ENCODE assay signal across 8 mouse cellular contexts in genomic region chr9:107340911-107341645, GRCm38 (mm10). TPM values are rescaled to one million over a fixed set of nuclear protein-coding genes. Genes with fewer than 3 reads are reported as not detected.
A peak's percentile ranks its signal among the peaks of the same experiment; 100 is the strongest.
DNase-seq lines count a peak whose midpoint lies in the region; ATAC-seq and TF ChIP-seq lines count a peak whose summit lies in the region.

No protein-coding gene starts in this region.

- H3K4me2 ChIP-seq in kidney, postnatal 0 days (ENCODE audit: low read length): peak overlapping the region; percentile 74
- peak overlapping the region; percentile 67 for H3K4me2 ChIP-seq in embryonic facial prominence, embryonic 12.5 days (replicated peaks)
- peak overlapping the region; percentile 80 for H3K4me2 ChIP-seq in neural tube, embryonic 12.5 days (replicated peaks)

- no peak overlapping the region for H3K27ac ChIP-seq in kidney, postnatal 0 days
- no peak overlapping the region for H3K27ac ChIP-seq in embryonic facial prominence, embryonic 12.5 days
- H3K27ac ChIP-seq in neural tube, embryonic 12.5 days: no peak overlapping the region

- 47% methylated on average over 12 of the region's 12 CpGs for WGBS in kidney, postnatal 0 days
- 52% methylated on average over 12 of the region's 12 CpGs for WGBS in embryonic facial prominence, embryonic 12.5 days
- WGBS in neural tube, embryonic 12.5 days: 52% methylated on average over 12 of the region's 12 CpGs

- TF ChIP-seq CTCF in kidney, postnatal 0 days (IDR thresholded peaks at IDR 0.05; ENCODE audit: low read depth): no peak

- no peaks in the 10 kb centered on the region for H3K9me3 ChIP-seq in kidney, postnatal 0 days (replicated peaks; ENCODE audit: low read length)
- no peaks in the 10 kb centered on the region for H3K9me3 ChIP-seq in embryonic facial prominence, embryonic 12.5 days
- H3K9me3 ChIP-seq in neural tube, embryonic 12.5 days: no peaks in the 10 kb centered on the region

- no peaks in the 10 kb centered on the region for H3K36me3 ChIP-seq in kidney, postnatal 0 days (ENCODE audit: insufficient read depth, low read length)
- no peaks in the 10 kb centered on the region for H3K36me3 ChIP-seq in embryonic facial prominence, embryonic 12.5 days
- H3K36me3 ChIP-seq in neural tube, embryonic 12.5 days: no peaks in the 10 kb centered on the region

- ATAC-seq in kidney, postnatal 0 days (replicated peaks; ENCODE audit: low FRiP score, low read depth): no peak
- ATAC-seq in embryonic facial prominence, embryonic 12.5 days (ENCODE audit: insufficient number of reproducible peaks, insufficient read depth, low FRiP score, low TSS enrichment): no peak
- ATAC-seq in neural tube, embryonic 12.5 days (ENCODE audit: low FRiP score, low read depth): no peak

- peak overlapping the region; percentile 64 for H3K9ac ChIP-seq in kidney, postnatal 0 days (ENCODE audit: low read depth, low read length)
- peak overlapping the region; percentile 48 for H3K9ac ChIP-seq in embryonic facial prominence, embryonic 12.5 days
- H3K9ac ChIP-seq in neural tube, embryonic 12.5 days: peak overlapping the region; percentile 70

- DNase-seq in kidney, postnatal 0 days (ENCODE audit: low spot score): no peak
- DNase-seq in kidney, adult 8-10 months: no peak
- DNase-seq in induced T-regulatory cell, adult 2 months (ENCODE audit: low read depth): peak; percentile 42
- no peak for DNase-seq in spleen, adult 12 weeks (ENCODE audit: low spot score)
- DNase-seq in Muller cell, postnatal 12 days (ENCODE audit: inconsistent ontology term): no peak
- no peak for DNase-seq in thymus, postnatal 36 days

- no peaks in the 10 kb centered on the region; the same call in 1 of the 2 replicates for H3K27me3 ChIP-seq in kidney, postnatal 0 days (ENCODE audit: insufficient read depth, low read length)
- H3K27me3 ChIP-seq in embryonic facial prominence, embryonic 12.5 days: peaks cover 12% of the 10 kb centered on the region; the same call in 1 of the 2 replicates
- peaks cover 2% of the 10 kb centered on the region; the same call in 1 of the 2 replicates for H3K27me3 ChIP-seq in neural tube, embryonic 12.5 days (replicated peaks)

- H3K4me1 ChIP-seq in kidney, postnatal 0 days (replicated peaks; ENCODE audit: insufficient read depth, low read length): peaks cover 3% of the 10 kb centered on the region; the same call in 1 of the 2 replicates
- H3K4me1 ChIP-seq in embryonic facial prominence, embryonic 12.5 days: peaks cover 10% of the 10 kb centered on the region
- H3K4me1 ChIP-seq in neural tube, embryonic 12.5 days: peaks cover 11% of the 10 kb centered on the region

- H3K4me3 ChIP-seq in kidney, postnatal 0 days (replicated peaks; ENCODE audit: low read depth, low read length): peak overlapping the region; percentile 51
- H3K4me3 ChIP-seq in embryonic facial prominence, embryonic 12.5 days: peak overlapping the region; percentile 55
- peak overlapping the region; percentile 54 for H3K4me3 ChIP-seq in neural tube, embryonic 12.5 days

RNA-seq across cellular contexts. Expression of gene 6430571L13Rik, which starts 0.7 kb away (rescaled TPM):
- polyA plus RNA-seq in kidney, postnatal 0 days (2015; fragmentation: Nextera tagmentation; extraction: Ambion mirVana): 2.0 and 2.2 TPM in 2 replicates
- 1.4 and 1.8 TPM in 2 replicates for polyA plus RNA-seq in embryonic facial prominence, embryonic 12.5 days (2016; fragmentation: Nextera tagmentation; extraction: Ambion mirVana)
- 4.1 and 4.8 TPM in 2 replicates for polyA plus RNA-seq in neural tube, embryonic 12.5 days (2016; fragmentation: Nextera tagmentation; extraction: Ambion mirVana)

RNA-seq across cellular contexts. Expression of gene Hemk1, which starts 2.9 kb away (rescaled TPM):
- polyA plus RNA-seq in kidney, postnatal 0 days (2015; fragmentation: Nextera tagmentation; extraction: Ambion mirVana): 10.1 and 11.5 TPM in 2 replicates
- polyA plus RNA-seq in embryonic facial prominence, embryonic 12.5 days (2016; fragmentation: Nextera tagmentation; extraction: Ambion mirVana): 12.4 and 13.2 TPM in 2 replicates
- polyA plus RNA-seq in neural tube, embryonic 12.5 days (2016; fragmentation: Nextera tagmentation; extraction: Ambion mirVana): 14.2 and 15.5 TPM in 2 replicates

RNA-seq across cellular contexts. Expression of gene Cish, which starts 45.3 kb away (rescaled TPM):
- 26.2 and 30.5 TPM in 2 replicates for polyA plus RNA-seq in kidney, postnatal 0 days (2015; fragmentation: Nextera tagmentation; extraction: Ambion mirVana)
- 8.4 and 12.0 TPM in 2 replicates for polyA plus RNA-seq in embryonic facial prominence, embryonic 12.5 days (2016; fragmentation: Nextera tagmentation; extraction: Ambion mirVana)
- polyA plus RNA-seq in neural tube, embryonic 12.5 days (2016; fragmentation: Nextera tagmentation; extraction: Ambion mirVana): 6.6 and 9.3 TPM in 2 replicates

RNA-seq across cellular contexts. Expression of gene Mapkapk3, which starts 51.4 kb away (rescaled TPM):
- polyA plus RNA-seq in kidney, postnatal 0 days (2015; fragmentation: Nextera tagmentation; extraction: Ambion mirVana): 13.4 and 14.0 TPM in 2 replicates
- 5.2 and 6.8 TPM in 2 replicates for polyA plus RNA-seq in embryonic facial prominence, embryonic 12.5 days (2016; fragmentation: Nextera tagmentation; extraction: Ambion mirVana)
- polyA plus RNA-seq in neural tube, embryonic 12.5 days (2016; fragmentation: Nextera tagmentation; extraction: Ambion mirVana): 3.5 and 3.7 TPM in 2 replicates

RNA-seq across cellular contexts. Expression of gene Cacna2d2, which starts 58.3 kb away (rescaled TPM):
- 0.64 TPM in 2 replicates for polyA plus RNA-seq in kidney, postnatal 0 days (2015; fragmentation: Nextera tagmentation; extraction: Ambion mirVana)
- 1.1 and 1.2 TPM in 2 replicates for polyA plus RNA-seq in embryonic facial prominence, embryonic 12.5 days (2016; fragmentation: Nextera tagmentation; extraction: Ambion mirVana)
- 5.4 and 5.8 TPM in 2 replicates for polyA plus RNA-seq in neural tube, embryonic 12.5 days (2016; fragmentation: Nextera tagmentation; extraction: Ambion mirVana)
